Mouse (Mus musculus): ENCODE data around the gene Foxi1.

DNA sequence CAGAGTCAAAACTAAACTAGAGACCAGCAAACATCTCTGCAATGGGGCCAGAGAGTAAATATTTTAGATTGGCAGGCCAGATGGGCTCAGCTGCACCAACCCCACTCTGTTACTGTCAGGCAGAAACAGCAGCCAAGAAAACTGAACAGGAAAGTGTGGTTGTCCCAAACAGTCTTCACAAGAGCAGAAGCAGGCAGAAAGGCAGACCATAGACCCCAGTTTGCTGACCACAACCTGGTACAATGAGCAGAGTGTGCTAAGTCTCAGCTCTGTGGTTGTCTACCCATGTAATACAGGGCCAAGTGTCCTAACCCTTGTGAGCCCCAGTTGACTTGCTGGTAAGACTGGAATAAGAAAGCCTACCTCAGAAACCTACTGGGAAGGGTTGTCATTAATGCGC is 32.4 kb upstream of the Foxi1 start:
- TF ChIP-seq ZC3H11A (IDR thresholded peaks at IDR 0.05; ENCODE audit: borderline replicate concordance, low read depth, low read length) (no peak), MAFK (IDR thresholded peaks at IDR 0.05; ENCODE audit: insufficient read depth, low read depth, low read length) (no peak), ZNF384 (IDR thresholded peaks at IDR 0.05; ENCODE audit: low read depth, low read length) (no peak), HCFC1 (IDR thresholded peaks at IDR 0.05; ENCODE audit: borderline replicate concordance, insufficient read depth, low read length) (no peak)

Measured in ES-E14 (cell line).